Mouse (Mus musculus) subcutaneous adipose tissue, adult 2 months (tissue): Measurements from ENCODE around the gene Tbx18. TPM values are rescaled to one million over a fixed set of nuclear protein-coding genes. Genes with fewer than 3 reads are reported as not detected.

Experiments used
- polyA plus RNA-seq: library from polyadenylated mRNA; depleted of rRNA; stranded (reverse); fragments of >200 nt; gene quantifications from 2 replicates; pipeline ENCODE4 v1.2.3, GENCODE M21; 2012; ENCODE audit warnings: low replicate concordance; rRNA removed

The Tbx18 gene
- 2.4 and 3.8 TPM in 2 replicates for polyA plus RNA-seq

GRCm38 (mm10) chr9:87730961-87731535 is at the start of gene Tbx18:
TSS of gene Tbx18 (minus strand) at chr9:87731260.

